Mouse (Mus musculus): ENCODE measurements around the gene Gins2.

Gins2 gene

GRCm38 (mm10) chr8:120563851-120564837, 25.0 kb downstream of the Gins2 start:
- DNase-seq: peak; percentile 41

DNA sequence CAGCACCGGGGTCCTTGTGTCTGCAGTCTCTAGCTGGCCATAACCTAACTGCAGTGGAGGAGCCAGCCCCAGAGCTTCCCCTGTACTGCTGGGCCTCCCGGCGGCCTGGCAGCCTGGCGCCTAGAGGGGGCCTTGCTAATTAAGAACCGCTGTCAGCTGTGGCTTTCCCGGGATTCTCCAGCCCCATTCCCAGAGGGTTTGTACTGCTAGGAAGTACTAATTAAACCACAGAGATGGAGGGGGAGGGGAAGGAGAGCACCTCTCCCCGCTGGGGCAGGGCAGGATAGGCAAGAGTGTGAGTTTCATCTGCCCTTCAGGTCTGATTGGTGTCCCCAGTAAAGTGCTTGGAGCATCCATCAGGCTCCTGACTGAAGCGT, 25.8 kb downstream of the Gins2 start:
- no peak for DNase-seq

GRCm38 (mm10) chr8:120562680-120563347, 26.3 kb downstream of the Gins2 start:
- no peak for DNase-seq

- peak; percentile 74 for DNase-seq
Measured at GRCm38 (mm10) chr8:120561539-120562435, 27.3 kb downstream of the Gins2 start.

DNA sequence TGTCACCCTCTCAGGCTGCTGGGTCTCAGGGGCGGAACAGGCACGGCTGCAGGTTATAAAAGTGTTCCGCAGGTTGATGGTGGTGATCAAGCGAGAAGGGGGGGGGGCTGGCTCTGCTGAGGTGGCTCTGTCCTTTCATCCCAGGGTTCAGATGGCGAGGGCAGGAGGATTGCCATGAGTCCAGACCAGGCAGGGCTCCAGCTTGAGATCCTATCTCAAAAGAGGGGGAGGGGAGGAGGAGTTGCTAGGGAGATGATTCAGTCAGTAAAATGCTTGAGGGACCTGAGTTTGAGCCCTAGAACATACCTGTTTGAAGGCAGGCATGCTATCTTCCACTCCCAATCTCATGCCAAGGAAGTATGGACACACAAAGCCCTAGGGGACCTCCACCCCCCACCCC, 28.6 kb downstream of the Gins2 start:
- DNase-seq: no peak

DNA sequence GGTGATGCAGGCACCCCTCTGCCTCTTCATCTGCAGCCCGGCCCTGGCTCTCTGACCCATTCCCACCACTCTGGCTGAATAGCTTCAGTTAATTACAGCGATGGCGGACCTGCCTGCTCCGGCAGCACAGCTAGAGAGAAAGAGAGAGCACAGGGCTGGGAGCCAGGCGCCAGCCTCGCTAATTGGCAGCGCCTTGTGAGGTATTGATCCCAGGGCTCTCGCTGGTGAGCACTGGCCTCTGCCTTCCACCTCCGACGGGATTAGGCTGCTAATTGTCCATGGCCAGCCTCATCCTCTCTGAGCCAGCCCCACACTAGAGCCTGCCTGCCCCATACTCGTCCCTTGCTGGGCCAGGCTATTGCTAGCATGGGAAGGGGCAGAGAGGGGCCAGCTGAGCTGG, 29.4 kb downstream of the Gins2 start:
- DNase-seq: no peak

- no peak for DNase-seq
Measured at GRCm38 (mm10) chr8:120558162-120558561, 30.9 kb downstream of the Gins2 start.

GRCm38 (mm10) chr8:120557170-120557965, 31.7 kb downstream of the Gins2 start:
- peak; percentile 64 for DNase-seq

DNA sequence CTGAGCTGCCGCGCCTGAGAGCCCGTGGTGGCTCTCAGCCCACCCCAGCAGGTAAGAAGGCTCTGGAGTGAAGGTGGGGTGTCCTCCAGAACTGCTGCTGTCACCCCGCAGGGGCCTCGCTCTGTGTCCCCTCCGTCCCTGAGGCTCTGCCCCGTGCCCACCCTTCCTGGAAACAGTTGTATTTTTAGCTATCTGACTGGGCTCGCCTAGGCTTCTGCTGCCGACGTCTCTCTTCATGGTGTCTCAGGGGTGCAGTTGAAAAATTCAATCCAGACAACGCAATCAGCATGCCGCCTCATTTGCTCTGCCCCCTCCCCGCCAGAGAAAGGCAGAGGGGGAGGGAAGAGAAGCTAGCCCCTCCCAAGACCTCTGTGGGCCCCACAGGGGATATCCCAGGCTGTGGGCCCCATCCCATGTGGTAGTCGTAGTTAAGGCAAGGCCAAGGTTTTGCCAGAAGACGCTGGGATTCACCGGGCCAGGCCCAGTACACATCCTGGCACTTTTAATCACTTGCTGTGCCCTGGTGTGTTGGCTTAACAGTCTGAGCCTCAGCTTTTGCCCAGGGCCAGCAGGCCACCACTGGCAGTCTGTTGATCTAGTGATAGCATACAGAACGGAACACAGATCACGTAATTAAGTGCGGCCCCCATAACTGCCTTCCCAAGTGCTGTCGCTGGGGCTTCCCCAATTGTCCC, 32.8 kb downstream of the Gins2 start:
- no peak for DNase-seq

- DNase-seq: no peak
Measured at GRCm38 (mm10) chr8:120554466-120555039, 34.6 kb downstream of the Gins2 start.

GRCm38 (mm10) chr8:120553441-120554123, 35.5 kb downstream of the Gins2 start:
- peak; percentile 72 for DNase-seq

DNA sequence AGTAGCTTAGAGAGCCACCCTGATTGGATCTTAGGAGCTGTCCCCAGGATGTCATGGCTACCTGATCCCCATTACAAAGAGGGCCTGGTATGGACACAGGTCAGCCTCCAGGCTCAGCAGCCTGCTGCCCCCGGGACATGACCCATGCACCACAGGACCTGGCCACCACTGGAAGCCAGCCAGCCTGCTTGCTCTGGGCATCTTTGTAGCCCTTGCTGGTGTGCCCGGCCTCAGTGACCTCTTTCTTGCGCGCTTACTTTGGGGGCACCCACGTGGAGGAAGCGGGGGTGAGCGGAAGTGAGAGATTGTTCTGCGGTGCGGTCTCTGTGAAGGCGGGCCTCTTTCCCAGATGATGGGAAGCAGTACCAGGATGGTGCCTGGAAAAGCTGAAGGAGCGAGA, 36.6 kb downstream of the Gins2 start:
- no peak for DNase-seq

- DNase-seq: no peak
Measured at GRCm38 (mm10) chr8:120551677-120551980, 37.5 kb downstream of the Gins2 start.

- no peak for DNase-seq
Measured at GRCm38 (mm10) chr8:120550937-120551676, 38.0 kb downstream of the Gins2 start.

- DNase-seq: no peak
Measured at GRCm38 (mm10) chr8:120550430-120550829, 38.7 kb downstream of the Gins2 start.

DNA sequence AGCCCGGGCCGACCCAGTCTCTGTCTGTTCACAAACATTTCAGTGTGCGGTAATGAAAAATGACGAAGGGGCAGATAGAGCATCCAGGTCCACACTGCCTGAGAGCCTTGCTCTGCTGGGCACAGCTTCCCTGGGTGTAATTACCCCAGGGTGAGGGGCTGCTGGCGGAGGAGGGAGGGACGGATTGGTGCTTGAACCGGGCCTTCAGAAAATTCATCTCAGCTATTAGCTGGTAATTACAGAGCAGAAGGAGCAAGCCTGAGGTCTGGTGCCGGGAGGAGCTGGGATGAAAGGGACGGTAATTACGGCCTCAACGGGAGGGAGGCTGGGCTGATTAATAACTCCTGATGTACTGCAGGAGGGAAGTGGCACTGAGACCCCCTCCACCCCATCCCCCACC, 39.2 kb downstream of the Gins2 start:
- DNase-seq: no peak

- no peak for DNase-seq
Measured at GRCm38 (mm10) chr8:120549321-120549921, 39.7 kb downstream of the Gins2 start.

- no peak for DNase-seq
Measured at GRCm38 (mm10) chr8:120548313-120548761, 40.8 kb downstream of the Gins2 start.

GRCm38 (mm10) chr8:120547562-120547961, 41.5 kb downstream of the Gins2 start:
- DNase-seq: no peak

Data from thymus, postnatal 25 days (tissue).